ENCODE assay signal across 9 mouse cellular contexts in genomic region chr8:119661081-119661480, GRCm38 (mm10). TPM values are rescaled to one million over a fixed set of nuclear protein-coding genes. Genes with fewer than 3 reads are reported as not detected.
A peak's percentile ranks its signal among the peaks of the same experiment; 100 is the strongest.
DNase-seq lines count a peak whose midpoint lies in the region; ATAC-seq lines count a peak whose summit lies in the region.
"Had no signal": no experiment of that assay in that cellular context is flagged by ENCODE, and none has a peak within 500 bp of the region (broad histone marks: within the 10 kb centered on the region; RNA-seq: fewer than 3 reads in every experiment).

No protein-coding gene starts in this region.

- no peak overlapping the region for H3K27ac ChIP-seq in hindbrain, embryonic 16.5 days (ENCODE audit: low read depth, low read length)
- H3K27ac ChIP-seq in liver, embryonic 13.5 days, result no peak overlapping the region
- H3K27ac ChIP-seq: limb, embryonic 15.5 days had no signal

- no peaks in the 10 kb centered on the region for H3K9me3 ChIP-seq in hindbrain, embryonic 16.5 days (ENCODE audit: control insufficient read depth, low read length)
- no peaks in the 10 kb centered on the region for H3K9me3 ChIP-seq in liver, embryonic 13.5 days (replicated peaks)
- H3K9me3 ChIP-seq: limb, embryonic 15.5 days had no signal

- ATAC-seq in cerebellum, adult (ENCODE audit: insufficient number of reproducible peaks, low FRiP score, low TSS enrichment), result peak; percentile 32; the same call in 1 of the 2 replicates
- peak; percentile 74; the same call in 1 of the 2 replicates for ATAC-seq in hindbrain, embryonic 16.5 days
- ATAC-seq in liver, embryonic 13.5 days (ENCODE audit: low read depth), result peak; percentile 50; the same call in 1 of the 2 replicates

- no peak overlapping the region for H3K4me3 ChIP-seq in hindbrain, embryonic 16.5 days (ENCODE audit: low read length)
- no peak overlapping the region for H3K4me3 ChIP-seq in liver, embryonic 13.5 days (replicated peaks)
- H3K4me3 ChIP-seq: limb, embryonic 15.5 days had no signal

- no peak for DNase-seq in cerebellum, adult 11 months
- DNase-seq in brain, adult 2 months (ENCODE audit: low read depth, low spot score), result peak; percentile 23
- peak; percentile 82 for DNase-seq in gastrocnemius, postnatal 25 days
- DNase-seq in liver, embryonic 13.5 days, result no peak
- DNase-seq in retina, embryonic 14.5 days (ENCODE audit: low spot score), result peak; percentile 82
- no peak for DNase-seq in spleen, postnatal 14 days (ENCODE audit: low spot score in 2 of 2)

- no peaks in the 10 kb centered on the region for H3K27me3 ChIP-seq in hindbrain, embryonic 16.5 days (replicated peaks; ENCODE audit: control insufficient read depth, insufficient read depth, low read length)
- H3K27me3 ChIP-seq in liver, embryonic 13.5 days, result peaks cover 7% of the 10 kb centered on the region
- H3K27me3 ChIP-seq: limb, embryonic 15.5 days had no signal

- no peak overlapping the region for H3K9ac ChIP-seq in hindbrain, embryonic 16.5 days (ENCODE audit: low read depth, low read length)
- no peak overlapping the region for H3K9ac ChIP-seq in liver, embryonic 13.5 days
- H3K9ac ChIP-seq: limb, embryonic 15.5 days had no signal

- peaks cover 3% of the 10 kb centered on the region; the same call in 1 of the 2 replicates for H3K4me1 ChIP-seq in hindbrain, embryonic 16.5 days (ENCODE audit: control insufficient read depth, insufficient read depth, low read depth, low read length)
- H3K4me1 ChIP-seq in liver, embryonic 13.5 days (replicated peaks), result peaks cover 9% of the 10 kb centered on the region; the same call in 1 of the 2 replicates

- no peak overlapping the region for H3K4me2 ChIP-seq in hindbrain, embryonic 16.5 days (ENCODE audit: low read length)
- no peak overlapping the region for H3K4me2 ChIP-seq in liver, embryonic 13.5 days
- H3K4me2 ChIP-seq: limb, embryonic 15.5 days had no signal

- WGBS in hindbrain, embryonic 16.5 days, result 5% methylated on average over 9 of the region's 9 CpGs
- WGBS in liver, embryonic 13.5 days (ENCODE audit: insufficient replicate concordance), result 33% methylated on average over 9 of the region's 9 CpGs

- H3K36me3 ChIP-seq in hindbrain, embryonic 16.5 days (ENCODE audit: control insufficient read depth, insufficient read depth, low read length), result no peaks in the 10 kb centered on the region
- no peaks in the 10 kb centered on the region for H3K36me3 ChIP-seq in liver, embryonic 13.5 days
- H3K36me3 ChIP-seq: limb, embryonic 15.5 days had no signal

RNA-seq across cellular contexts. Expression of gene Wfdc1, which starts 5.1 kb away (rescaled TPM):
- total RNA-seq in gastrocnemius, postnatal 25 days (2021), result 100 to 1,000 TPM in 1 of 2 experiments, 10 to 100 TPM in 1; 74.0 to 104 TPM
- 7.1 and 8.3 TPM in 2 replicates for polyA plus RNA-seq in hindbrain, embryonic 16.5 days (2015; fragmentation: Nextera tagmentation; extraction: Ambion mirVana)
- 1.2 and 1.3 TPM in 2 replicates for polyA plus RNA-seq in liver, embryonic 13.5 days (2015; fragmentation: Nextera tagmentation; extraction: Ambion mirVana)

RNA-seq across cellular contexts. Expression of gene Kcng4, which starts 25.6 kb away (rescaled TPM):
- 10 to 100 TPM in 1 of 2 experiments, 1 to 10 TPM in 1; 8.6 to 12.6 TPM for total RNA-seq in gastrocnemius, postnatal 25 days (2021)
- polyA plus RNA-seq in hindbrain, embryonic 16.5 days (2015; fragmentation: Nextera tagmentation; extraction: Ambion mirVana), result 0.13 and 0.14 TPM in 2 replicates
- not detected in 2 replicates for polyA plus RNA-seq in liver, embryonic 13.5 days (2015; fragmentation: Nextera tagmentation; extraction: Ambion mirVana)

RNA-seq across cellular contexts. Expression of gene Atp2c2, which starts 38.7 kb away (rescaled TPM):
- under 1 TPM in 1 of 2 experiments, not detected in 1; 0.13 TPM for total RNA-seq in gastrocnemius, postnatal 25 days (2021)
- polyA plus RNA-seq in hindbrain, embryonic 16.5 days (2015; fragmentation: Nextera tagmentation; extraction: Ambion mirVana), result 0.49 and 0.75 TPM in 2 replicates
- 0.07 and 0.20 TPM in 2 replicates for polyA plus RNA-seq in liver, embryonic 13.5 days (2015; fragmentation: Nextera tagmentation; extraction: Ambion mirVana)

RNA-seq across cellular contexts. Expression of gene Adad2, which starts 48.5 kb away (rescaled TPM):
- under 1 TPM in 1 of 2 experiments, not detected in 1; 0.23 TPM for total RNA-seq in gastrocnemius, postnatal 25 days (2021)
- 0.23 and 0.29 TPM in 2 replicates for polyA plus RNA-seq in hindbrain, embryonic 16.5 days (2015; fragmentation: Nextera tagmentation; extraction: Ambion mirVana)
- not detected in 2 replicates for polyA plus RNA-seq in liver, embryonic 13.5 days (2015; fragmentation: Nextera tagmentation; extraction: Ambion mirVana)

RNA-seq across cellular contexts. Expression of gene Taf1c, which starts 56.1 kb away (rescaled TPM):
- total RNA-seq in gastrocnemius, postnatal 25 days (2021), result 1 to 10 TPM; 3.4 to 4.0 TPM
- polyA plus RNA-seq in hindbrain, embryonic 16.5 days (2015; fragmentation: Nextera tagmentation; extraction: Ambion mirVana), result 13.0 and 15.2 TPM in 2 replicates
- 6.6 and 6.8 TPM in 2 replicates for polyA plus RNA-seq in liver, embryonic 13.5 days (2015; fragmentation: Nextera tagmentation; extraction: Ambion mirVana)

Comparison
In these comparisons a context has a peak if more than half of its experiments do, and no peak if none do; other contexts are left out.
1. DNase-seq: peak in brain, adult 2 months (single experiment), gastrocnemius, postnatal 25 days (single experiment) and retina, embryonic 14.5 days (single experiment); none in cerebellum, adult 11 months (single experiment), liver, embryonic 13.5 days (single experiment) and spleen, postnatal 14 days (0 of 2).
2. Peak in every context shown above with its lines, with median percentiles within 50 percentile points of each other: ATAC-seq.